In genomic region chr3:88147866-88148265, GRCm38 (mm10) we compare ENCODE assay signal across 12 mouse cellular contexts. TPM values are rescaled to one million over a fixed set of nuclear protein-coding genes. Genes with fewer than 3 reads are reported as not detected.
DNase-seq lines count a peak whose midpoint lies in the region; ATAC-seq and TF ChIP-seq lines count a peak whose summit lies in the region.
"Had no signal": no experiment of that assay in that cellular context is flagged by ENCODE, and none has a peak within 500 bp of the region (broad histone marks: within the 10 kb centered on the region; RNA-seq: fewer than 3 reads in every experiment).

No protein-coding gene starts in this region.

- H3K27me3 ChIP-seq in heart, embryonic 11.5 days (ENCODE audit: control insufficient read depth, insufficient read depth, low read length) = no peaks in the 10 kb centered on the region
- no peaks in the 10 kb centered on the region for H3K27me3 ChIP-seq in liver, embryonic 12.5 days (replicated peaks)
- no peaks in the 10 kb centered on the region for H3K27me3 ChIP-seq in liver, embryonic 15.5 days
- H3K27me3 ChIP-seq: Patski had no signal

- H3K9me3 ChIP-seq in heart, embryonic 11.5 days (replicated peaks; ENCODE audit: control insufficient read depth, low read length) = no peaks in the 10 kb centered on the region
- no peaks in the 10 kb centered on the region for H3K9me3 ChIP-seq in liver, embryonic 12.5 days (replicated peaks)
- H3K9me3 ChIP-seq in liver, embryonic 15.5 days (replicated peaks) = no peaks in the 10 kb centered on the region

- H3K27ac ChIP-seq in heart, embryonic 11.5 days (ENCODE audit: low read depth, low read length) = peak overlapping the region; percentile 100
- H3K27ac ChIP-seq in liver, embryonic 12.5 days = peak overlapping the region; percentile 62
- H3K27ac ChIP-seq in bone marrow macrophage, adult 2 months (ENCODE audit: insufficient read depth, low read depth, low read length) = peak overlapping the region; percentile 2; the same call in 1 of the 2 replicates
- peak overlapping the region; percentile 96 for H3K27ac ChIP-seq in liver, embryonic 15.5 days (replicated peaks)

- TF ChIP-seq CTCF in bone marrow macrophage, adult 2 months (IDR thresholded peaks at IDR 0.05; ENCODE audit: low read depth, low read length) = no peak

- no peak overlapping the region for H3K4me2 ChIP-seq in heart, embryonic 11.5 days
- peak overlapping the region; percentile 40; the same call in 1 of the 2 replicates for H3K4me2 ChIP-seq in liver, embryonic 12.5 days
- peak overlapping the region; percentile 23; the same call in 1 of the 2 replicates for H3K4me2 ChIP-seq in liver, embryonic 15.5 days

- H3K9ac ChIP-seq in heart, embryonic 11.5 days (ENCODE audit: low read depth, low read length) = peak overlapping the region; percentile 28; the same call in 1 of the 2 replicates
- peak overlapping the region; percentile 40; the same call in 1 of the 2 replicates for H3K9ac ChIP-seq in liver, embryonic 12.5 days
- no peak overlapping the region for H3K9ac ChIP-seq in liver, embryonic 15.5 days

- ATAC-seq in heart, embryonic 11.5 days (replicated peaks; ENCODE audit: insufficient number of reproducible peaks, low FRiP score, low TSS enrichment) = no peak
- ATAC-seq in liver, embryonic 12.5 days = no peak
- no peak for ATAC-seq in liver, embryonic 15.5 days (ENCODE audit: insufficient read depth)
- ATAC-seq: CD4-positive, CD25-positive, alpha-beta regulatory T cell, adult 4 months; Patski had no signal

- no peak for TF ChIP-seq POLR2A in bone marrow macrophage, adult 2 months (IDR thresholded peaks at IDR 0.05; ENCODE audit: borderline replicate concordance, low read depth, low read length)

- no peak for DNase-seq in heart, adult 18-20 months
- DNase-seq in liver = no peak
- DNase-seq in B cell, adult 2 months = no peak
- no peak for DNase-seq in thymus, postnatal 0 days (ENCODE audit: low spot score)
- DNase-seq: adrenal gland, adult 8-10 months; cerebellum, adult 11 months had no signal

- H3K4me3 ChIP-seq in heart, embryonic 11.5 days (ENCODE audit: low read depth, low read length) = no peak overlapping the region
- H3K4me3 ChIP-seq in liver, embryonic 12.5 days = no peak overlapping the region
- no peak overlapping the region for H3K4me3 ChIP-seq in bone marrow macrophage, adult 2 months (ENCODE audit: insufficient read depth, low read length)
- H3K4me3 ChIP-seq in liver, embryonic 15.5 days (replicated peaks) = no peak overlapping the region

- WGBS in heart, embryonic 11.5 days (ENCODE audit: insufficient replicate concordance) = 72% methylated on average over 1 of the region's 1 CpGs
- WGBS in liver, embryonic 12.5 days (ENCODE audit: insufficient replicate concordance) = 88% methylated on average over 1 of the region's 1 CpGs
- 61% methylated on average over 1 of the region's 1 CpGs for WGBS in liver, embryonic 15.5 days (ENCODE audit: insufficient replicate concordance)

- peaks cover 88% of the 10 kb centered on the region for H3K4me1 ChIP-seq in heart, embryonic 11.5 days (ENCODE audit: control insufficient read depth, insufficient read depth, low read length)
- peaks cover 97% of the 10 kb centered on the region for H3K4me1 ChIP-seq in liver, embryonic 12.5 days
- H3K4me1 ChIP-seq in bone marrow macrophage, adult 2 months (ENCODE audit: control insufficient read depth, insufficient read depth, low read length) = peaks cover 70% of the 10 kb centered on the region
- peaks cover 95% of the 10 kb centered on the region for H3K4me1 ChIP-seq in liver, embryonic 15.5 days (replicated peaks)

- no peaks in the 10 kb centered on the region for H3K36me3 ChIP-seq in heart, embryonic 11.5 days (ENCODE audit: control insufficient read depth, insufficient read depth, low read length)
- peaks cover 18% of the 10 kb centered on the region; the same call in 1 of the 2 replicates for H3K36me3 ChIP-seq in liver, embryonic 12.5 days
- H3K36me3 ChIP-seq in liver, embryonic 15.5 days (replicated peaks) = no peaks in the 10 kb centered on the region

RNA-seq across cellular contexts. Expression of gene Mef2d, which starts 5.7 kb away (rescaled TPM):
- polyA plus RNA-seq in heart, embryonic 11.5 days (2014; fragmentation: Nextera tagmentation; extraction: Ambion mirVana) = 39.8 and 45.1 TPM in 2 replicates
- 100 to 1,000 TPM; 120 TPM for total RNA-seq in heart, adult 18-20 months (2021)
- 12.1 and 13.6 TPM in 2 replicates for polyA plus RNA-seq in liver, embryonic 12.5 days (2016; fragmentation: Nextera tagmentation; extraction: Ambion mirVana)
- 84.5 and 98.1 TPM in 2 replicates for polyA plus RNA-seq in bone marrow macrophage, adult 2 months (2012; ENCODE audit: insufficient read depth, insufficient read length, missing spikeins)
- 6.8 and 7.1 TPM in 2 replicates for polyA plus RNA-seq in liver, embryonic 15.5 days (2015; fragmentation: Nextera tagmentation; extraction: Ambion mirVana)
- polyA plus RNA-seq in thymus, postnatal 0 days (2015; fragmentation: Nextera tagmentation; extraction: Ambion mirVana) = 32.0 and 32.2 TPM in 2 replicates

Comparison
In these comparisons a context has a peak if more than half of its experiments do, and no peak if none do; other contexts are left out.
1. H3K27ac ChIP-seq: peak in every context shown above with its lines; median percentile 100 in heart, embryonic 11.5 days; 96 in liver, embryonic 15.5 days; 62 in liver, embryonic 12.5 days; 2 in bone marrow macrophage, adult 2 months.